Mouse (Mus musculus): ENCODE measurements at regions not wholly inside any gene's neighbourhood (a gene's known extent, or its start where the extent isn't known, plus 50 kb on each side); places are given as distances from the start of the nearest gene placed in this dataset.

GRCm38 (mm10) chrX:70261360-70261759 is 103.5 kb downstream of the Ids start:
- peak; percentile 15 to 23 for DNase-seq
- intact Hi-C loops (cut with DNase I), result no loop called here

GRCm38 (mm10) chrX:70216011-70216410 is 148.9 kb downstream of the Ids start:
- intact Hi-C loops (cut with DNase I), result no loop called here
- no peak for DNase-seq

- intact Hi-C loops (cut with DNase I), result no loop called here
- DNase-seq, result peak in 1 of 2 experiments; percentile 5
These were observed 180.3 kb downstream of the Ids start for GRCm38 (mm10) chrX:70184427-70185090.

GRCm38 (mm10) chrX:70169737-70170136 is 195.1 kb downstream of the Ids start:
- intact Hi-C loops (cut with DNase I), result no loop called here

GRCm38 (mm10) chrX:70161011-70161410 is 203.9 kb downstream of the Ids start:
- intact Hi-C loops (cut with DNase I), result loop anchor here (2.0 kb wide), 2 partner anchors 1210 to 1322 kb away; no protein-coding TSS in a partner anchor

More at GRCm38 (mm10) chrX:70169737-70170136, 195.1 kb downstream of the Ids start:
- DNase-seq, result no peak

More at GRCm38 (mm10) chrX:70161011-70161410, 203.9 kb downstream of the Ids start:
- DNase-seq, result peak; percentile 24 to 43

Measured in heart, postnatal 10 days (tissue).